Mouse (Mus musculus) embryonic facial prominence, embryonic 11.5 days (tissue): Measurements from ENCODE around the gene Bcar3. TPM values are rescaled to one million over a fixed set of nuclear protein-coding genes. Genes with fewer than 3 reads are reported as not detected.

Source experiments
- ATAC-seq: fragments of 200-750 bp; cut with Nextera tagmentation; replicated peaks from 2 replicates; pipeline ENCODE4 v1.8.0; 2017; ENCODE audit warnings: low read depth; ENCODE audit not compliant: insufficient number of reproducible peaks, low FRiP score, low TSS enrichment
- DNase-seq: peaks from one replicate; pipeline ENCODE4 v3.0.0-alpha.2; 2015; ENCODE audit warnings: low spot score
- H3K27ac ChIP-seq: fragments of 300-500 bp; sonication (generic); replicated peaks from 2 replicates; pipeline ENCODE4 v1.5.1; 2014; ENCODE audit warnings: mild to moderate bottlenecking, low read depth, low read length, control low read depth
- H3K27me3 ChIP-seq: fragments of 300-500 bp; sonication (generic); 2 replicates; pipeline ENCODE4 v1.6.1; 2014; ENCODE audit warnings: mild to moderate bottlenecking, low read length, moderate library complexity, mixed read lengths; ENCODE audit not compliant: control insufficient read depth, insufficient read depth
- H3K36me3 ChIP-seq: fragments of 300-500 bp; sonication (generic); replicated peaks from 2 replicates; pipeline ENCODE4 v1.6.1; 2014; ENCODE audit warnings: low read depth, mild to moderate bottlenecking, low read length, moderate library complexity, mixed read lengths; ENCODE audit not compliant: control insufficient read depth, insufficient read depth
- H3K4me1 ChIP-seq: fragments of 300-500 bp; sonication (generic); 2 replicates; pipeline ENCODE4 v1.6.1; 2014; ENCODE audit warnings: low read length, mixed read lengths; ENCODE audit not compliant: control insufficient read depth, insufficient read depth
- H3K4me2 ChIP-seq: fragments of 300-500 bp; sonication (generic); 2 replicates; pipeline ENCODE4 v1.6.1; 2014; ENCODE audit warnings: low read depth, mild to moderate bottlenecking, control low read depth, low read length, moderate library complexity
- H3K4me3 ChIP-seq: fragments of 300-500 bp; sonication (generic); 2 replicates; pipeline ENCODE4 v1.5.1; 2014; ENCODE audit warnings: low read depth, low read length, control low read depth
- H3K9ac ChIP-seq: fragments of 300-500 bp; sonication (generic); replicated peaks from 2 replicates; pipeline ENCODE4 v1.6.1; 2014; ENCODE audit warnings: mild to moderate bottlenecking, control low read depth, low read length
- H3K9me3 ChIP-seq: fragments of 300-500 bp; sonication (generic); replicated peaks from 2 replicates; pipeline ENCODE4 v1.6.1; 2016; ENCODE audit warnings: mild to moderate bottlenecking, low read length, inconsistent platforms, mixed read lengths; ENCODE audit not compliant: control insufficient read depth
- WGBS: fragments of 180-500 bp; shearing (Covaris S2); extraction: QIAGEN DNeasy Blood & Tissue Kit; methylation state at CpG from one replicate; pipeline ENCODE4 v1.1.7; 2014; 5-methylcytosine and 5-hydroxymethylcytosine counted together
- polyA plus RNA-seq: library from polyadenylated mRNA; unstranded; fragments of >200 nt; fragmentation: Nextera tagmentation; extraction: Ambion mirVana; gene quantifications from 2 replicates; pipeline ENCODE4 v1.2.1, GENCODE M21; 2014

The Bcar3 gene
- polyA plus RNA-seq, 1 experiment from 2014 or later = 8.4 TPM

DNA sequence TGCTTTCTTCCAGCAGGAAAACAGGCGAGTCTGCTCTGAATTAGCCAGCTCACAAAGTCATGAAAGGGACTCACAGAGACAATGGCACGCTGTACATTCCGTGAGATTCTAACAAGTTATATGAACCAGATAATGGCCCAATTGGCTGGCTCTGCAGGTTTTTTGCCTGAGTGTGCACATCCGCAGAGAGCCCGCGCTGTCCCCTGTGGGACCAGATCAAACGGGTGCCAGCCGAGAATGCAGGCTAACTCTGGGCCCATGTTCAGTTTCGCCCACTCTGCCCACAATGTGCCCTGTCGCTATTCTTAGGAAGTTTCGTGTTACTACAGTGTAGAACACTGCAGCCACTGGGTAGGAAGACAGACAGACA lies 167.6 kb downstream of the Bcar3 start:
- no peaks in the 10 kb centered on the region for H3K9me3 ChIP-seq
- H3K9ac ChIP-seq = peak overlapping the region; percentile 37
- H3K36me3 ChIP-seq = no peaks in the 10 kb centered on the region
- no peaks in the 10 kb centered on the region for H3K27me3 ChIP-seq
- 0 out of 2 replicates have a peak overlapping the region, but pooled peaks have one; percentile 9 for H3K27ac ChIP-seq
- peak; percentile 44 for ATAC-seq
- peaks cover 13% of the 10 kb centered on the region for H3K4me1 ChIP-seq
- 53% methylated on average over 11 of the region's 11 CpGs for WGBS
- DNase-seq = peak; percentile 61
- no peak overlapping the region for H3K4me2 ChIP-seq
- no peak overlapping the region for H3K4me3 ChIP-seq

DNA sequence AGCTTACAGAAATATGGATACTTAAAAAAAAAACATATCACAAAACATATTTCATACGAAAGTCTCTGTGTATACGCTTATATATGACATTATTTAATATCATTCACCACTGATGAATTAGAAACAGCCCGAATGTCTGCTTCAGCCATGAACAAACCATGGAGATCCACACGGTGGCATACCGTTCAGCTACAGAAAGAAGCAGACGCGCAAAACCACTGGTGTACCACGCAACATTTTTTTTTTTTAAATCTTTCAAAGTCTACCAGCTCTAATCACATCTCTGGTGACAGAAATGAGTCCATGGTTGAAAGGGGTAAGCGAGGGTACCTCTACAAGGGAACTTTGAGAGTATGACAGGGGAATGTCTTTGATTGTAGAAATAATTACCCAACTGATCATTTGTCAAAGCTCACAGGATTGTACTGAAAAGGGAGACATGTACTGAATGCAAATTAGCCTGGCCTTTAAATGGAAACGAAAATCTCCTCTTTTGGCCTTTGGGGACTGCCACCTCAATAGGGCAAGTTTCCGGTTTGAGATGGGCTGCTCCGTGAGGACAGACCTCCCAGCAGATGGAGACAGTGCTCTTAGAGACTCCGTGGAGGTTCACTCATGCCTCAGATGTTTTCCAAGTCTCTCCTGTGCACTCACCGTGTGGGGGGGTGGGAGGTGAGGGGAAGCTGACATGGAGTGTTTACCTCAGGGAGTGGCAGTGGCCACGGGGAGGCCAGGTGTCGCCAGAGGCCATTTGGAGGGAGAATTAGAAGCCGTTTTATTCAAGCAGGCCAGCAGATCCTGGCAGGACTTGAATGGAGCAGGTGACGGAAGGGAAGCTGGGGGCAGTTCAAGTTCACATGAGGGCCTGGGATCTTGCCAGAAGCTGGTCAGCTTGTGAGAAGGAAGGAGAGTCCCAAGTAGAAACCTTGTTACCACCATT lies 168.3 kb downstream of the Bcar3 start:
- WGBS = 51% methylated on average over 18 of the region's 18 CpGs
- Histone ChIP-seq H3K27me3 (no peaks in the 10 kb centered on the region), H3K27ac (no peak overlapping the region), H3K9ac (no peak overlapping the region), H3K36me3 (no peaks in the 10 kb centered on the region), H3K9me3 (no peaks in the 10 kb centered on the region), H3K4me3 (no peak overlapping the region), H3K4me2 (no peak overlapping the region), H3K4me1 (peaks cover 13% of the 10 kb centered on the region)
- DNase-seq = no peak
- ATAC-seq = no peak

DNA sequence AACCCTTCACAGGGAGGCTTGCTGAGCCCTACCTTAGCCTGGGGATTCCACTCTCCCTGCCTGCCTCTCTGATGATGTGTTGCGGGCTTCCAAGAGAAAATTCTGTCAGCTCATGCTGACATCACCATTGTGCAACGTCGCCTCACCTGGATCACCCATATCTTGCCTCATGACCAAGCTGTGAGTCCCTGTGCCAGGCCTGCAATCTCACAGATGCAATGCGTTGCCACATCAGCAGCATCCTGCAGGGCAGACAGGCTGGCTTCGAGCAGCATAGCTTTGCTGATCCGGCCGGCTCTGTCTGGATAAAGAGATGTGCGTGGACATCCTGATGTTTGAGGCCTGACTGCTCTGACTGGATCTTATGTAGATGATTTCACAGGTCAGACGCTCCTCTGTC lies 169.2 kb downstream of the Bcar3 start:
- ATAC-seq (no peak), DNase-seq (no peak)
- no peaks in the 10 kb centered on the region for H3K9me3 ChIP-seq
- WGBS = 84% methylated on average over 9 of the region's 9 CpGs
- no peaks in the 10 kb centered on the region for H3K36me3 ChIP-seq
- H3K27ac ChIP-seq = no peak overlapping the region
- H3K9ac ChIP-seq = no peak overlapping the region
- no peak overlapping the region for H3K4me3 ChIP-seq
- peaks cover 13% of the 10 kb centered on the region for H3K4me1 ChIP-seq
- H3K4me2 ChIP-seq = no peak overlapping the region
- H3K27me3 ChIP-seq = no peaks in the 10 kb centered on the region

DNA sequence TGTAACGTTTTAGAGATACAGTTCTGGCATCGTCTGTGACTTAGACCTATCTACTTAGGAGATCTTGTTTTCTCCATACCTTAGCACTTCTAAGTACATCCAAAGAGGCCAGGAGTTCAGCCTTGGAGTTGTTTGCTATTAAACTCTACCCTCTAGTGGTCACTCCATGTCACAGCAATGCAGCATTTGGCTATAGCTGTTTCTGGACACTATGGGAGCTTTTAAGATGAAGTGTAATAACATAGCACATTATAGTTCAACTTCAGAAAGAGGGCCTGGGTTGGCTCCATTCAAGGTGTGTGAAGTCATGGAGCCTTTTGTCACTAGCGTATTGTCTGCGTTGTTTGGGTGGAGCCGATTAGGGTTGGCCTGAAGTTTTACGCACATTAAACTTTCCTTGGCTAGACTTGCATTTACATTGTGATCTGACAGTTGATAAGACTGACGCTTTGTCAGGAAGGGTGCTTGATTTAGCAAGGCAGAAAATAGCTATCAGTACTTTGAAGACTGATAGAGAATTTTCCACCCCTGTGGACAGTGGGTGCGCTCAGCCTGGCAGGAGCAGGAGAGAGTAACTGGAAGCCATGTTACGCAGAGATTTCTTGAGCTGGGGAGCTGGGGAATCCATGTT lies 172.3 kb downstream of the Bcar3 start:
- Histone ChIP-seq H3K4me2 (no peak overlapping the region), H3K9me3 (no peaks in the 10 kb centered on the region), H3K9ac (no peak overlapping the region), H3K27me3 (no peaks in the 10 kb centered on the region), H3K27ac (no peak overlapping the region), H3K4me1 (peaks cover 7% of the 10 kb centered on the region), H3K36me3 (no peaks in the 10 kb centered on the region), H3K4me3 (no peak overlapping the region)
- 48% methylated on average over 9 of the region's 9 CpGs for WGBS
- DNase-seq (peak; percentile 85), ATAC-seq (no peak)

DNA sequence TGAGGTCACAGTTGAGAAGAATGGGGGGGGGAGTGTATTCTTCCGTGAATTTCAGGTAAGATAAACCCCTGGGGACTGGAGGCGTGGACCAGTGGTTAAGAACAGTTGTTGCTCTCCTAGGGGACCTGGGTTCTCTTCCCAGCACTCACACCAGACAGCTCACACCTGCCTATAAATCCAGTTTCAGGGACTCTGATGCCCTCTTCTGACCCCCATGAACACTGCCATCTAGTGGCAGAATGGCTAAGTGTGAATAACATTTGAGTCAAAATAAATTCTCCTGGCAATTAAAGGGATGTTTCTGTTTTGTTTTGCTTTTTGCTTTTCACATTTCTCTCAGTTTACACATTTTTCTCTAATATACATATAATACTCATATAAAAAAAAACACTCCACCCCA lies 174.0 kb downstream of the Bcar3 start:
- 54% methylated on average over 2 of the region's 2 CpGs for WGBS
- no peak overlapping the region for H3K4me3 ChIP-seq
- peak; percentile 52 for DNase-seq
- H3K4me2 ChIP-seq = no peak overlapping the region
- no peak for ATAC-seq
- no peaks in the 10 kb centered on the region for H3K27me3 ChIP-seq
- no peaks in the 10 kb centered on the region; the same call in 1 of the 2 replicates for H3K4me1 ChIP-seq
- H3K9ac ChIP-seq = no peak overlapping the region
- no peaks in the 10 kb centered on the region for H3K9me3 ChIP-seq
- no peaks in the 10 kb centered on the region for H3K36me3 ChIP-seq
- no peak overlapping the region for H3K27ac ChIP-seq

DNA sequence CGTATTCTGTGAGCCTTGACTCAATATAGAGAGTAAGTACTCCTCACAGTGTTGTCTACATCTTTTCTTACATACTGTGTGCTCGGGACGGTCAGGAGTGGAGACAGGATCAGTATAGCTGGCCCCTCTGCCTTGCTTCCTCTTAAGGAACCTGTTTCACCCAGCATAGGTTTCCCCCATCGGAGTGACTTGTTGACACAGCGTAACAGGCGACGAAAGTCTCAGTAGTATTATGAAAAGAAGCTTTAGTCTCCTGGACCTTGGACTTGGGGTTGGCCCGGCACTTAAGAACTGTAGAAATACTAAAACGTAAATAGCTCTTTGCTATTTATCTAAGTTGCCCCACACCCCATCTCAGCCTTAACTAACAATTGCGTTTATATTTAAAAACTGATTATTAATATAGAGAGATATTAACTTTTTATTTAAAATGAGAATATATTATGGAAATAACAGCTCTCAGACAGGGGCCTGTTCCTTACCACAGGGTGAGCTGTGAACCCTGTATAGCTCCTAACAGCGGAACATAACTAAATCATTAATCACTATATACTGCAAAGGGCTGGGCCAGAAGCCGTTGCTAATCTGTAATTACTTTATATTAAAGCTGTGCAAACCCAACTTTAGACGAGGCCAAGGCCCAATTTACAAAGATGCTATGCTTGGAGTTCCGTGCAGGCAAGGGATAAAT lies 176.5 kb downstream of the Bcar3 start:
- no peak for ATAC-seq
- Histone ChIP-seq H3K9me3 (no peaks in the 10 kb centered on the region), H3K9ac (no peak overlapping the region), H3K27me3 (no peaks in the 10 kb centered on the region), H3K4me1 (no peaks in the 10 kb centered on the region; the same call in 1 of the 2 replicates), H3K4me3 (no peak overlapping the region), H3K36me3 (no peaks in the 10 kb centered on the region), H3K27ac (no peak overlapping the region), H3K4me2 (no peak overlapping the region)
- DNase-seq = no peak
- 80% methylated on average over 14 of the region's 14 CpGs for WGBS

DNA sequence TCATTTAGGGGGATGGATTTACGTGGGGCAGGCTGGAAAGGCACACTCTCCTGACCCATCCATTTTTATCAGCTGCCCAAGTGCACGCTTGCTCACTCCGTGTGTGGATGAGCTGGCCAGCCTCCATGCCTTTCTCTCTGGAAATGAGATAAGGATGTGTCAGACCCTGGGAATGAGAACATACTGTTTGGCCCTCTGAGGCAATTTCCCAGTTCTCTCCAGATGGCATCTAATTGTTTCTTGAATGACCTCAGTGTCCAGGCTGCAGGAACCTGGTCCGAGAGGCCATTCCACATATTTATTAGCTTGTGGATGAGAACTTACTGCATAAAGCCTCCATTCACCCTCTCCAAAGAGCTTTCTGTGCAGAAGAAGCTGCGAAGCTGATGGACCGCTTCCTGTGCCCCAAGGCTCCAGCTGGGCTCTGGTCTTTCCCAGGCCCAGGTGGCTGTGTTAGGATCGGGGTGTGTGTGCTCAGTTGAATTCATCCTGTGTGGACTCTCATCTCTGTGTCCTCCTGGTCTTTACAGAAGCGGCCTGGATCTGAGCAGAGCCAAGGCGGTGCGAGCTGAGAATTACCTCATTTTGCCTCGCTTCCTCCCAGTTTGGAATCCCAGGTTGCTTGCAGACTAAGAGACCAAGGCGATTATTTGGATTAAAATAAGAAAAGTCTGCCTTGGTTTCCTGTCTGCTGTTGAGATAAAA lies 177.2 kb downstream of the Bcar3 start:
- WGBS = 42% methylated on average over 12 of the region's 12 CpGs
- Histone ChIP-seq H3K4me2 (no peak overlapping the region), H3K27ac (no peak overlapping the region), H3K4me3 (no peak overlapping the region), H3K4me1 (no peaks in the 10 kb centered on the region; the same call in 1 of the 2 replicates), H3K9ac (no peak overlapping the region), H3K36me3 (no peaks in the 10 kb centered on the region), H3K27me3 (no peaks in the 10 kb centered on the region), H3K9me3 (no peaks in the 10 kb centered on the region)
- no peak for DNase-seq
- ATAC-seq = no peak
